Mouse (Mus musculus) B cell, adult 2 months (primary cell): ENCODE measurements around the gene H2al1j.
"Not testable (repeated sequence)": the region's sequence is repeated elsewhere in the genome, so short reads cannot be mapped to it uniquely, and the experiment has no call there.

Source experiments
- DNase-seq, 2 experiments: peaks; one replicate each; pipeline ENCODE4 v3.0.0; 2022

H2al1j gene

DNA sequence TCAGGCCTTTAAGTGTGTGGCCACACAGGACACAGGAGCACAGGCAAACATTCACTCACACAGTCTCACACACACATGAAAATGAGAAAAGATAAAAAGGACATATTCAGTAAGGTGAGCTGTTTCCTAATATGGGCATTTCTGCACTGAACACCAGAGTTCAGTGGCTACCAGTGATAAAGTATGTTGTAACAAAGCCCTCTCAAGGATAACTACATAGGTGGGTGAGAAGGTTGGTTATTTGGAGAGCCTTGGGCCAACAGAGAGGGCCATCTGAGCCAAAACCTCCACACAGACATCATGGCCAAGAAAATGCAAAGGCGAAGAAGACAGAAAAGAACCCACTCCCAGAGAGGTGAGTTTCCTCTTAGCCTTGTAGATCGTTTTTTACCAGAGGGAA, at the start of gene H2al1j:
Gene H2al1j (plus strand): TSS at position 301 of the 400 bp plus-strand sequence.
- not testable (repeated sequence) for DNase-seq

DNA sequence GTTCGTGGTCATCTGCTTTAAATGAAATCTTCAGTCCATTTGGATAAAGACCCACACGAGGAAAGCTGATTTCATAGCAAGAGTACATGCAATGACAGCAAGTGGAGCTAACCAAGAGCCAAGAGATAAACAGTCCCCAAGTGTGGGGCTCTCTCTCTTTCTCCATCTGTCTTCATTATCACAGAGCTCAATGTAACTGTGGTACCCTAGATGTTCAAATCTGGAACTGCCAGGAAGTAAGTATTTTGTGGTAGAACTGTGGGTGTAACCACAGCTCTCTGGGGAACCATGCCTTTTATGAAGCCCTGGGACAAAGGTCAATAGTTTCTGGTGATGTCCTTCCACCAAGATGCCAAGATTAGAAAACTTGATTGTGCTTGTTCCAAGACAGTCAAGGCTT, 46.9 kb upstream of the H2al1j start:
- DNase-seq: no peak

DNA sequence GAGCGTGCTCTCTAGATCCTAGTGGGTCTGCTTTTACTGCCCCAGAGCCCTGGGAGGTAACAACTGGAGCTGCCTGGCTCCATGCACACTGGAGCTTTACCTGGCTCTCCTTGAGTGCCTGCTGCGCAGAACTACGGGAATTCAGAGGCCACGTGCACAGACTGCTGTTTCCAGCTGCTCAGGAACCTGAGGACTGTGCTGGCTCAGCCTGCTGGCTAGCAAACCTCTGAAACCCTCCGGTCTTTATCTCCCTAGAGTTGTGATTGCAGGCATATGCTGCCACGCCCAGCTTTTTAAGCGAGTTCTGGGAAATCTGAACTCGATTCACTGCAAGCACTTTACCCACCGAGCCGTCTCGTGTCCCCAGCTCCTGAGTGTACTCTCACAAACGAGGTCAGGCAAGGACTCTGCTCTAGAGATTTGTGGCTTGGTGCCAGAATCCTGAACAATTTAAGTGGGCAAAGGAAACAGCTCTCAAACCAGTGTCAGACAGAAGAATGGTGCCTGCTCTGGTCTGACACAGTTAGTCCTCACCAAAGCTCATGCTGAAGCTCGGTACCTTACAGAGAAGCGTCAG, 39.2 kb upstream of the H2al1j start:
- no peak for DNase-seq

DNA sequence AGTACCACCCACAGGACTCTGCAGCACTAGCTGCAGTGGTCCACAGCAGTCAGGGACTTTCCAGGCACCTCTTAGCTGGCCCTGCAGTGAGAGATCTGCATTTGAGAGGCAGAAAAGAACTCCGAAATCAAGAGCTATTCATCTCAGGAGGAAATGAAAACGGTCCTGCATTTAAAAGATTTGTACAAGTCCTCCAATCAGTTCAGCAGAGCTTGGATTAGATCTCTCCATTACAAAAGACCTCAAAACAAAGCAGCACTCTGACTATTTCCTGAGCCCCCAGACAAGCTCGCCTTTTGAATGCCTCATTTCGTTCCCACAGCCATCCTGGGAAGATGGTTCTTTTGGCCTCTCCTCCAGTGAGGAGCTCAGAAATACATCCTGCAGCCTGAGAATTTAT, 38.4 kb upstream of the H2al1j start:
- DNase-seq: no peak

DNA sequence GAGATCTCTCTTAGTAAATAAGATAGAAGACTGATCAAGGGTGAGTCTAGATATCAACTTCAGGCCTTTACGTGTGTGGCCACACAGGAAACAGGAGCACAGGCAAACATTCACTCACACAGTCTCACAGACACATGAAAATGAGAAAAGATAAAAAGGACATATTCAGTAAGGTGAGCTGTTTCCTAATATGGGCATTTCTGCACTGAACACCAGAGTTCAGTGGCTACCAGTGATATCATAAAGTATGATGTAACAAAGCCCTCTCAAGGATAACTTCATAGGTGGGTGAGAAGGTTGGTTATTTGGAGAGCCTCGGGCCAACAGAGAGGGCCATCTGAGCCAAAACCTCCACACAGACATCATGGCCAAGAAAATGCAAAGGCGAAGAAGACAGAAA, 28.7 kb upstream of the H2al1j start, which contains the start of gene H2al1a:
Gene H2al1a (plus strand): TSS at position 301 of the 400 bp plus-strand sequence.
- DNase-seq: not testable (repeated sequence)

DNA sequence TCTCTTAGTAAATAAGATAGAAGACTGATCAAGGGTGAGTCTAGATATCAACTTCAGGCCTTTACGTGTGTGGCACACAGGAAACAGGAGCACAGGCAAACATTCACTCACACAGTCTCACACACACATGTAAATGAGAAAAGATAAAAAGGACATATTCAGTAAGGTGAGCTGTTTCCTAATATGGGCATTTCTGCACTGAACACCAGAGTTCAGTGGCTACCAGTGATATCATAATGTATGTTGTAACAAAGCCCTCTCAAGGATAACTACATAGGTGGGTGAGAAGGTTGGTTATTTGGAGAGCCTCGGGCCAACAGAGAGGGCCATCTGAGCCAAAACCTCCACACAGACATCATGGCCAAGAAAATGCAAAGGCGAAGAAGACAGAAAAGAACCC, 25.5 kb upstream of the H2al1j start, which contains the start of gene H2al1b:
Gene H2al1b (plus strand): TSS at position 301 of the 400 bp plus-strand sequence.
- DNase-seq: not testable (repeated sequence)

DNA sequence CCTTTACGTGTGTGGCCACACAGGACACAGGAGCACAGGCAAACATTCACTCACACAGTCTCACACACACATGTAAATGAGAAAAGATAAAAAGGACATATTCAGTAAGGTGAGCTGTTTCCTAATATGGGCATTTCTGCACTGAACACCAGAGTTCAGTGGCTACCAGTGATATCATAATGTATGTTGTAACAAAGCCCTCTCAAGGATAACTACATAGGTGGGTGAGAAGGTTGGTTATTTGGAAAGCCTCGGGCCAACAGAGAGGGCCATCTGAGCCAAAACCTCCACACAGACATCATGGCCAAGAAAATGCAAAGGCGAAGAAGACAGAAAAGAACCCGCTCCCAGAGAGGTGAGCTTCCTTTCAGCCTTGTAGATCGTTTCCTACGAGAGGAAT, 22.3 kb upstream of the H2al1j start, which contains the start of gene H2al1c:
Gene H2al1c (plus strand): TSS at position 301 of the 400 bp plus-strand sequence.
- DNase-seq: not testable (repeated sequence)

DNA sequence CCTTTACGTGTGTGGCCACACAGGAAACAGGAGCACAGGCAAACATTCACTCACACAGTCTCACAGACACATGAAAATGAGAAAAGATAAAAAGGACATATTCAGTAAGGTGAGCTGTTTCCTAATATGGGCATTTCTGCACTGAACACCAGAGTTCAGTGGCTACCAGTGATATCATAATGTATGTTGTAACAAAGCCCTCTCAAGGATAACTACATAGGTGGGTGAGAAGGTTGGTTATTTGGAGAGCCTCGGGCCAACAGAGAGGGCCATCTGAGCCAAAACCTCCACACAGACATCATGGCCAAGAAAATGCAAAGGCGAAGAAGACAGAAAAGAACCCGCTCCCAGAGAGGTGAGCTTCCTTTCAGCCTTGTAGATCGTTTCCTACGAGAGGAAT, 19.1 kb upstream of the H2al1j start, which contains the start of gene H2al1d:
Gene H2al1d (plus strand): TSS at position 301 of the 400 bp plus-strand sequence.
- DNase-seq: not testable (repeated sequence)

DNA sequence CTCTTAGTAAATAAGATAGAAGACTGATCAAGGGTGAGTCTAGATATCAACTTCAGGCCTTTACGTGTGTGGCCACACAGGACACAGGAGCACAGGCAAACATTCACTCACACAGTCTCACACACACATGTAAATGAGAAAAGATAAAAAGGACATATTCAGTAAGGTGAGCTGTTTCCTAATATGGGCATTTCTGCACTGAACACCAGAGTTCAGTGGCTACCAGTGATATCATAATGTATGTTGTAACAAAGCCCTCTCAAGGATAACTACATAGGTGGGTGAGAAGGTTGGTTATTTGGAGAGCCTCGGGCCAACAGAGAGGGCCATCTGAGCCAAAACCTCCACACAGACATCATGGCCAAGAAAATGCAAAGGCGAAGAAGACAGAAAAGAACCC, 16.0 kb upstream of the H2al1j start, which contains the start of gene H2al1e:
Gene H2al1e (plus strand): TSS at position 301 of the 400 bp plus-strand sequence.
- DNase-seq: not testable (repeated sequence)

DNA sequence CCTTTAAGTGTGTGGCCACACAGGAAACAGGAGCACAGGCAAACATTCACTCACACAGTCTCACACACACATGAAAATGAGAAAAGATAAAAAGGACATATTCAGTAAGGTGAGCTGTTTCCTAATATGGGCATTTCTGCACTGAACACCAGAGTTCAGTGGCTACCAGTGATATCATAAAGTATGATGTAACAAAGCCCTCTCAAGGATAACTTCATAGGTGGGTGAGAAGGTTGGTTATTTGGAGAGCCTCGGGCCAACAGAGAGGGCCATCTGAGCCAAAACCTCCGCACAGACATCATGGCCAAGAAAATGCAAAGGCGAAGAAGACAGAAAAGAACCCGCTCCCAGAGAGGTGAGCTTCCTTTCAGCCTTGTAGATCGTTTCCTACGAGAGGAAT, 12.8 kb upstream of the H2al1j start, which contains the start of gene H2al1f:
Gene H2al1f (plus strand): TSS at position 301 of the 400 bp plus-strand sequence.
- DNase-seq: not testable (repeated sequence)

DNA sequence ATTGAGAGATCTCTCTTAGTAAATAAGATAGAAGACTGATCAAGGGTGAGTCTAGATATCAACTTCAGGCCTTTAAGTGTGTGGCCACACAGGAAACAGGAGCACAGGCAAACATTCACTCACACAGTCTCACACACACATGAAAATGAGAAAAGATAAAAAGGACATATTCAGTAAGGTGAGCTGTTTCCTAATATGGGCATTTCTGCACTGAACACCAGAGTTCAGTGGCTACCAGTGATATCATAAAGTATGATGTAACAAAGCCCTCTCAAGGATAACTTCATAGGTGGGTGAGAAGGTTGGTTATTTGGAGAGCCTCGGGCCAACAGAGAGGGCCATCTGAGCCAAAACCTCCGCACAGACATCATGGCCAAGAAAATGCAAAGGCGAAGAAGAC, 9.7 kb upstream of the H2al1j start, which contains the start of gene H2al1g:
Gene H2al1g (plus strand): TSS at position 301 of the 400 bp plus-strand sequence.
- DNase-seq: not testable (repeated sequence)

DNA sequence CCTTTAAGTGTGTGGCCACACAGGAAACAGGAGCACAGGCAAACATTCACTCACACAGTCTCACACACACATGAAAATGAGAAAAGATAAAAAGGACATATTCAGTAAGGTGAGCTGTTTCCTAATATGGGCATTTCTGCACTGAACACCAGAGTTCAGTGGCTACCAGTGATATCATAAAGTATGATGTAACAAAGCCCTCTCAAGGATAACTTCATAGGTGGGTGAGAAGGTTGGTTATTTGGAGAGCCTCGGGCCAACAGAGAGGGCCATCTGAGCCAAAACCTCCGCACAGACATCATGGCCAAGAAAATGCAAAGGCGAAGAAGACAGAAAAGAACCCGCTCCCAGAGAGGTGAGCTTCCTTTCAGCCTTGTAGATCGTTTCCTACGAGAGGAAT, 6.4 kb upstream of the H2al1j start, which contains the start of gene H2al1h:
Gene H2al1h (plus strand): TSS at position 301 of the 400 bp plus-strand sequence.
- not testable (repeated sequence) for DNase-seq

DNA sequence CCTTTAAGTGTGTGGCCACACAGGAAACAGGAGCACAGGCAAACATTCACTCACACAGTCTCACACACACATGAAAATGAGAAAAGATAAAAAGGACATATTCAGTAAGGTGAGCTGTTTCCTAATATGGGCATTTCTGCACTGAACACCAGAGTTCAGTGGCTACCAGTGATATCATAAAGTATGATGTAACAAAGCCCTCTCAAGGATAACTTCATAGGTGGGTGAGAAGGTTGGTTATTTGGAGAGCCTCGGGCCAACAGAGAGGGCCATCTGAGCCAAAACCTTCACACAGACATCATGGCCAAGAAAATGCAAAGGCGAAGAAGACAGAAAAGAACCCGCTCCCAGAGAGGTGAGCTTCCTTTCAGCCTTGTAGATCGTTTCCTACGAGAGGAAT, 3.3 kb upstream of the H2al1j start, which contains the start of gene H2al1i:
Gene H2al1i (plus strand): TSS at position 301 of the 400 bp plus-strand sequence.
- not testable (repeated sequence) for DNase-seq

DNA sequence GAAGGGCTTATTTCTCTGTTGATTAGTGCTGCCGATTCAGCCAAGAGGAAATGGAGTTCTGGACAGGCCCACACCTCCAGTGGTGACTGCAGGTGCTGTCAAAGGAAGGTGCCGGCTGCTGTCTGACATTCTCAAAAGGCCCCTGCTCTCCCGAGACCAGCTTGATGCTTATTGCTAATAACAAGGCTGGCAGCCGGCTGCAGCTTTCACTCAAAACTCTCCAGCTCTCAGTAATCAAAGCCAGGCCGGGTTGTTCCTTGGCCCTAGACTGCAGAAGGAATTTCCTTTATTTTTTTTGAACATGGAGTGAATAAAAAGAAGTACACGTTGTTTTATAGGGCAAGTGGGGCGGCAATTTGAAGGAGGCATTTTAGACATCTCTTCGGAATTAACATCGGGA, 18.1 kb downstream of the H2al1j start:
- no peak for DNase-seq

DNA sequence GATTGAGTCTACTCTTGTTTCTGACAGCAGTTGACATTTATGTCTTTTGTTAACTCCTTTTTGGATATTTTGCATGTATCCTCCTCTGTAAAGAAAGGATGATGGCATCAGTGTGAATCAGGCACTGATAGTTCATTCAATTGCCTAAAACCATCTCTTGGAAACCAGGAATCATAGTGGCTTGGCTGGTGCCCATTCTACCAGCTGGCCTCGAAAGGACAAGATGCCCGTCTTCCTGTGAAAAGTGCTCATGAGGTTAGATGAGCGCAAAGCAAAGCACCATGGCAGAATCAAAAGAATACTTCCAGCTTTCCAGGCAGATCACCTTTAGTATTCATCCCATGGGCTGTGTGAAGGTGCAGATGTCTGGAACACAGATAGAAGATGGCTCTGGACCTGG, 19.1 kb downstream of the H2al1j start:
- DNase-seq: no peak

DNA sequence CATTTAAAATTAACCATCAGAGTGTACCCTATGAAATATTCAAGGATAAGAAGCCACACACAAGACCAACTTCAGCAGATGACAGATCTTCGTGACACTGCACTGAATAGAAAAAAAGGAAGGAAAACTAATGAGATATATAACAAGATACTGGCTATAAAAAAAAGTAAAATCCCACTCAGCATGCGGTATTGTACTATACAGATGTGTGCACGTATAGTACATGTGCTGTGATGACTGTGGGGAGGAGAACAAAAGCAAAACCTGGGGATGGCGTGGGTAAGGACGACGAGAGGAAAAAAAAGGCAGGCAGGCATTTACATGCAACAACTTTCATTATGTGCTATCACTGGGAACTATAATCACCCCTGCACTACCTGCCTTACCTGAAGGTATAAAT, 33.2 kb downstream of the H2al1j start:
- no peak for DNase-seq

DNA sequence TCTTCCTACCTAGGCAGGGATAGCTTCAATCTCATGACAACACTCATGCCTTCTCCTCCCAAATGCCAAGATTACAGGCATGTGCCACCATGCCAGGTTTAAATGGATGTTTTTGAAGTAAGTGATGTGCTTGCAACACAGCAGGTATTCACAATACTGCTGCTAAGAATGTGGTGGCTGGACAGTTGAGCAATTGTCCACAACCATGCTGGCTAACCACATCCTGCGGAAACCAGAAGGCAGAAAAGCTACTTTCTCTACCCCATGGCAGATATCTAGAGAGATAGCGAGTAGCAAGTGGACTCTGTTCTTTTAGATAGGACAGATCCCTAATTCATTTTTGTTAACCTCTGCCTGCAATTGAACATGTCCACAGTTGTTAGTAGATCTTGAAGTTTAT, 33.6 kb downstream of the H2al1j start:
- no peak for DNase-seq

DNA sequence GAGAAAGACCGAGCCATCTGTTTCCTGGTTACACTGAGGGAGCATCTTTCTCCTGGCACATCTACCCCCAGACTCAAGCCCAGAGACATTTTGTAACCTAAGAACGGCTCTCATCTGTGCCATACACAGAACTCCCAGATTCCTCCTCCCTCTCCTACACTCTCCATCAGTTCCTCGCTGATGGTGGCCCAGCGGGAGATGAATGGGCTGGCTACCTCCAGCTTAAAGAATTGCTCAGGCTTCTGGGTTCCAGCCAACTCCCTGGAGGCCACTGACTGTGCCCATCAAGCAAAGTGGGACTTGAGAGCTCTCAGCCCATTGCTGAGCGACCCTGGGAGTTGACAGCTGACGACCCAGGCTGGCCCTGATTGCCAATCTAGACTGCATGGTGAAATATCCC, 36.3 kb downstream of the H2al1j start:
- no peak for DNase-seq

DNA sequence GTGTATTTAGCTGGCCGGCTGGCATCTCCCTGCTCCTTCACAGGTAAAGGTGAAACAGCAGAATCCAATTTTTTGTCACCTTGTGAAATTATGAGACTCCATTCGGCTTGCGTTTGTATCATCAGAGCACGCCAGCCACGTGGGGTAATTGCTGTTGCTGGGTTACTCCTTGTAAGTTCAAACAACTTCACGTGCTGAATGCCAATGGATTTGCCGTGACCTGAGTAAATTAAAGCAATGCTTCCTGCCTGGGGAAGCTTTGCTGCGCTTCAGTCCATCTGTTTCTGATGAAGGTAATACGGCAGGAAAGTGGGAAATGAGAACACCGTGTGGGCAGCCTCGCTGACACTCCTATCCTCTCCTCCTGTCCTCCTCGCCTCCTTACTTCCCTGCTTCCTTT, 37.5 kb downstream of the H2al1j start:
- DNase-seq: no peak
